In genomic region chr6:91728939-91729619, GRCm38 (mm10) we compare ENCODE assay signal across 8 mouse cellular contexts. TPM values are rescaled to one million over a fixed set of nuclear protein-coding genes. Genes with fewer than 3 reads are reported as not detected.
DNase-seq lines count a peak whose midpoint lies in the region; ATAC-seq and TF ChIP-seq lines count a peak whose summit lies in the region.

No protein-coding gene starts in this region.

- H3K27ac ChIP-seq in heart, embryonic 16.5 days (ENCODE audit: low read length) = peak overlapping the region; percentile 75
- no peak overlapping the region for H3K27ac ChIP-seq in liver, embryonic 14.5 days

- no peak overlapping the region for H3K4me3 ChIP-seq in heart, embryonic 16.5 days (ENCODE audit: low read length)
- no peak overlapping the region for H3K4me3 ChIP-seq in liver, embryonic 14.5 days (ENCODE audit: insufficient read depth in 1 of 2, low read depth in 2 of 2, low read length in 2 of 2)

- no peak overlapping the region for H3K9ac ChIP-seq in heart, embryonic 16.5 days (ENCODE audit: low read length)
- H3K9ac ChIP-seq in liver, embryonic 14.5 days (replicated peaks) = no peak overlapping the region

- TF ChIP-seq CTCF in brain, embryonic 14.5 days (IDR thresholded peaks at IDR 0.05; ENCODE audit: borderline replicate concordance, extremely low read depth, insufficient read depth, insufficient read length) = no peak
- TF ChIP-seq CTCF in liver, embryonic 14.5 days (IDR thresholded peaks at IDR 0.05; ENCODE audit: low read depth) = no peak

- no peak for TF ChIP-seq POLR2A in brain, embryonic 14.5 days (IDR thresholded peaks at IDR 0.05; ENCODE audit: borderline replicate concordance, extremely low read depth, insufficient read depth, insufficient read length, poor library complexity, severe bottlenecking)

- peaks cover 32% of the 10 kb centered on the region for H3K36me3 ChIP-seq in heart, embryonic 16.5 days (ENCODE audit: control insufficient read depth, insufficient read depth)
- H3K36me3 ChIP-seq in liver, embryonic 14.5 days (replicated peaks; ENCODE audit: control insufficient read depth, insufficient read depth, low read depth) = no peaks in the 10 kb centered on the region; the same call in none of the 2 replicates

- intact Hi-C loops in left cerebral cortex, postnatal 25 days (cut with DNase I) = no loop called here

- TF ChIP-seq EP300 in liver, embryonic 14.5 days (IDR thresholded peaks at IDR 0.05; ENCODE audit: low read depth) = no peak

- no peak for ATAC-seq in heart, embryonic 16.5 days (replicated peaks; ENCODE audit: extremely low read depth, insufficient read depth, low FRiP score)
- peak; percentile 34; the same call in 1 of the 2 replicates for ATAC-seq in liver, embryonic 14.5 days (ENCODE audit: insufficient read depth)

- 45% methylated on average over 6 of the region's 6 CpGs for WGBS in heart, embryonic 16.5 days
- 66% methylated on average over 6 of the region's 6 CpGs for WGBS in liver, embryonic 14.5 days (ENCODE audit: insufficient replicate concordance)

- no peak overlapping the region for H3K4me2 ChIP-seq in heart, embryonic 16.5 days (ENCODE audit: low read depth, low read length)
- no peak overlapping the region for H3K4me2 ChIP-seq in liver, embryonic 14.5 days (ENCODE audit: low read depth)

- peaks cover 18% of the 10 kb centered on the region for H3K4me1 ChIP-seq in heart, embryonic 16.5 days (ENCODE audit: control insufficient read depth, insufficient read depth, low read length)
- H3K4me1 ChIP-seq in liver, embryonic 14.5 days (replicated peaks; ENCODE audit: control insufficient read depth in 2 of 2, insufficient read depth in 2 of 2, low read length in 1 of 2) = no peaks in the 10 kb centered on the region

- peak; percentile 69 for DNase-seq in Muller cell, postnatal 12 days (ENCODE audit: inconsistent ontology term)
- DNase-seq in brain, embryonic 14.5 days (ENCODE audit: low read depth) = peak; percentile 63
- DNase-seq in liver, embryonic 14.5 days (ENCODE audit: low read depth in 3 of 3, low spot score in 3 of 3) = no peak
- DNase-seq in spleen, adult 12 weeks (ENCODE audit: low spot score) = no peak
- no peak for DNase-seq in left cerebral cortex, postnatal 25 days (ENCODE audit: low spot score in 2 of 2)
- no peak for DNase-seq in frontal cortex, postnatal 36 days (ENCODE audit: low spot score in 2 of 2)
- DNase-seq in urinary bladder, postnatal 25 days (ENCODE audit: low spot score) = no peak

- no peaks in the 10 kb centered on the region for H3K9me3 ChIP-seq in heart, embryonic 16.5 days (replicated peaks; ENCODE audit: control insufficient read depth, low read length)
- no peaks in the 10 kb centered on the region for H3K9me3 ChIP-seq in liver, embryonic 14.5 days (ENCODE audit: control insufficient read depth, low read length)

- 0 out of 2 replicates have a peak, but pooled peaks cover 2% of the 10 kb centered on the region for H3K27me3 ChIP-seq in heart, embryonic 16.5 days (ENCODE audit: control insufficient read depth, insufficient read depth, low read length)
- H3K27me3 ChIP-seq in liver, embryonic 14.5 days (ENCODE audit: control insufficient read depth, insufficient read depth, low read length) = no peaks in the 10 kb centered on the region

RNA-seq across cellular contexts. Expression of gene Slc6a6, which starts 45.2 kb away (rescaled TPM):
- polyA plus RNA-seq in brain, embryonic 14.5 days (2012; rRNA removed) = 67.2 and 96.3 TPM in 2 replicates
- 59.1 and 74.8 TPM in 2 replicates for polyA plus RNA-seq in heart, embryonic 16.5 days (2015; fragmentation: Nextera tagmentation; extraction: Ambion mirVana)
- polyA plus RNA-seq in liver, embryonic 14.5 days (2012; rRNA removed) = 8.0 and 9.0 TPM in 2 replicates
- 7.5 and 11.4 TPM in 2 replicates for polyA plus RNA-seq in liver, embryonic 14.5 days (2014; fragmentation: Nextera tagmentation; extraction: Ambion mirVana)
- 100 to 1,000 TPM; 128 to 149 TPM for total RNA-seq in left cerebral cortex, postnatal 25 days (2021)

Comparison
In these comparisons a context has a peak if more than half of its experiments do, and no peak if none do; other contexts are left out.
1. DNase-seq: peak in Muller cell, postnatal 12 days (single experiment) and brain, embryonic 14.5 days (single experiment); none in liver, embryonic 14.5 days (0 of 3), spleen, adult 12 weeks (single experiment), left cerebral cortex, postnatal 25 days (0 of 2), frontal cortex, postnatal 36 days (0 of 2) and urinary bladder, postnatal 25 days (single experiment).